Mouse (Mus musculus): Measurements from ENCODE around the gene Zscan25. TPM values are rescaled to one million over a fixed set of nuclear protein-coding genes. Genes with fewer than 3 reads are reported as not detected.
"Not testable (repeated sequence)": the region's sequence is repeated elsewhere in the genome, so short reads cannot be mapped to it uniquely, and the experiment has no call there.

The Zscan25 gene
- under 1 TPM; 0.37 to 0.45 TPM for polyA plus RNA-seq (2017; shearing (Covaris generic))

DNA sequence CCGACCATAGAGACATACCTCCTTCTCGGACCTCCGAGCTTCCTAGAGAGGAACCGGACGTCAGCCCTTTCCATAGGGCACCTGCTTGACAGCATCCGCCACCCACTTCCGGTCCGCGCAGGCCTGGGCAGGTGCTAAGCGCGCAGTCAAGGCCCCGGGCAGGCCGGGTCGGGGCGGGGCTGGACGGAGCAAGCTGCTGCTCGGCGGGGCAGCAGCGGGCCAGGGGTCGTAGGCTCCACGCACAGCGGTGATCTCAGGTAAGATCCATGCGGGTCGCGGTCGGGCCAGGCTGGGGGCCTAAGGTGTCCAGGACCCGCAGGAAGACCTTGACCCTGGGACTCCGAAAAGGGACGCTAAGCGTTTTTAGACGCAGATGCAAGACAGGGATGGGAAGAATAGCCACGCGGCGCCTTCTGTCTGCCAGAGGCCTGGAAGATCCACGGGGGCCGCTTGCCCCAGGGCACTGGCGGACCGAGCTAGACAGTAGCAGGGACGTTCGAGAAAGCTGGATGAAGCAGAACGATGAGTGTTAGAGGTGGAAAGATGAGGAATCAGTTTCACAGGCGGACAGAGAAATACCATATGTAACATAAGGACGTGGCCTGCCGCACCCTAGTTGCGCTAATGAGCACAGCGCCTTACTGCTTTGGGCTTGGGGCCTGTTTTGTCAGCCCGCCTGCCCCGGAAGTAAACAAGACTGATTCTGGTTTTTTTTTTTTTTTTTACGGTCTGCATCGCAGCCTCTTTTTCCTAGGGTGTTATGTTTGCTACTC is at the start of gene Zscan25:
Gene Zscan25 (plus strand): TSS at position 130 of the 773 bp plus-strand sequence.
- peak; percentile 95 for ATAC-seq

DNA sequence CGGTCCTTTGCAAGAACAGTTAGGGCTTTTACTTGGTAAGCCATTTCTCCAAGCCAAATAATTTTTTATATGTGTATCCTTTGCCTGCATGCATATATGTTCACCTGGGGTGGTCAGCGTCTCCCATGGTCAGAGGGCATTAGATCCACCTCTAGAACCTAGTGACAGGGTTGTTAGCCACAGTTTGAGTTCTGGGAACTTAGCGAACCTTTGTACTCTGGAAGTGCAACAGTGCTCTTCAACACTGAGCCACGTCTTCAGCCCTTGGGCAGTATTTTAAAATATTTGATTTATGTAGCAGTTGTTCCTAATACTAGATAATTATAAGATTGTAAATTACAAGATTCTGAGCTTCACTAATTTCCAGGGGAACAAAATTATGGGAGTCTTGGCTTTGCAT is 49.7 kb upstream of the Zscan25 start:
- no peak for ATAC-seq

DNA sequence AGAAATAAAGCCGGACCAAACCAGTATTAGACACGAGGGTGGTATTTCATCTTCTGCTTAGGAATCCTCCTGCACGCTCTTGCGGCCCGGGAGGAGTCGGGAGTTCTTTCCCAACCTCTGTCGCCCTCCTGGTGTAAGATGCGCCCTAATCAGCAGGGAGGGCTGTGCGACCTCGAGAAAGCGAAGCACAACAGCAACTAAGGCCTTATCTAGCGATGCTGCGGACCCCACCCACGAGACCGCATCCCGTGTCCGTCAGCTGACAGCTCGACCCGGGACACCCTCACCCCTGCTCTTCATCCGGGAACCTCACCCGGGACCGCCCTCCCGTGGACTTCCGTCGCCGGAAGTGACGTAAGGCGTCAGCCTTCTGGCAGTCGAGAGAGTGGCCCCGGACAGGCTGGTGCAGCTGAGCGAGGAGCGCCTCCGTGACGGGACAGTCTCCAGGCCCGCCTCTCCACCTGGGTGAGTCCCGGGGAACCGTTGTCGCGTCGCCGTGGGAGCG is 48.9 kb upstream of the Zscan25 start, which contains the start of gene Zfp655:
Gene Zfp655 (plus strand): TSS at position 349 of the 505 bp plus-strand sequence.
- peak; percentile 92 for ATAC-seq

DNA sequence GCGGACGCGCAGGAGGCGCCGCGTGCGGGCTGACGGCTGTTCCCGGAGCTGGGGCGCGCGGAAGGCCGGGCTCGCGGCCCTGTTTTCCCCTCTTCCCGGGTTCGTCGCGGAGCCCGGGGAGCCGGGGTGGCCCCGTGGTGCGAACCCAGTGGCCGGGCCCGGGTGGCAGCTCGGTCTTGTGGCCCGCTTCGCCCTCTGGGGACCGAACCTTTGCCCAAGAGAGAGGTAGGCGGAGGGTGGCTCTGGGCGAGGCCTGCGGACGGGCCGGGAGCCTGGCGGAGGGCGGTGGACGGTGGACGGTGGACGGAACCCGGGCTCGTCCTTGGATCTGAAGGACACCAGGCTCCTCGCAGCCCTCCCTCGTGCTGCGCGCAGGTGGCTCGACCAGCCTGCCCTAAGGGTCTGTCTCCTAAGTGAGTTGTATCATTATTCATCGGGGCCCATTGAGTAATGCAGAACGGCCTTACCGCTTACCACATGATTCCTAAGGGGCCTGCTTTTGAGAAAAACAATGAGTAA is 48.3 kb upstream of the Zscan25 start:
- no peak for ATAC-seq

DNA sequence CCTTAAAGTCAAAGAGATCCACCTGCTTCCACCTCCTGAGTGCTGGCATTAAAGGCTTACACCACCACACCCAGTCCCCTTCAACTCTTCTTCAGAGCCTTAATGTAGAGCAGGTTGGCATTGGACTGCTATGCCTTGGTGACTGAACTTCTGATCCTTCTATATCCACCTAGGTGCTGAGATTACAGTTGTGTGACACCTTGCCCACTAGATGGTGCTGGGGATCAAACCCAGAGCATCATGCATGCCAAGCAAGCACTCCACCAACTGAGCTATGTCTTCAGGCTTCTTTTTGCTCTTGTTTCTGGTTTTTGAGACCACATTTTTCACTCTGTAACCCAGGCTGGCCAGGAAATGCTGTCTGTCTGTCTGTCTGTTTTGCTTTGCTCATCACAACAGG is 45.7 kb upstream of the Zscan25 start:
- no peak for ATAC-seq

DNA sequence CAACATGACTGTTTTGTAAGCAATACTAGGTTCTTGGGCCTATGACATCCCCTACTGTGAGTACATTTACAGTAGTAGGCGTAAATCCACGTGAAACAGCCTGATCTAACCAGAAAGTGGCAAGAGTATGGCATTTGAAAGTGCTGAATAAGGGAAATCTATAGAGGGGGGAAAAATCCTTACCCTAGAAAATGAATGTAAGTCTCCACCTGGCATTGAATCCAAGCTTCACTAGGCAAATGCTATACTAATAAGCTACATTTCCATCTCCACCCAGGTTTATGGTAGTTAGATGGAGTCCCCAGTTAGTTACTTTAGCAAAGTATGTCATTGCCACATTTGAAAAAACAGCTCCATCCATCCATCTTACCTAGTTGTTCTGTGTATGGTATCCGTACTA is 30.8 kb upstream of the Zscan25 start:
- ATAC-seq = no peak

DNA sequence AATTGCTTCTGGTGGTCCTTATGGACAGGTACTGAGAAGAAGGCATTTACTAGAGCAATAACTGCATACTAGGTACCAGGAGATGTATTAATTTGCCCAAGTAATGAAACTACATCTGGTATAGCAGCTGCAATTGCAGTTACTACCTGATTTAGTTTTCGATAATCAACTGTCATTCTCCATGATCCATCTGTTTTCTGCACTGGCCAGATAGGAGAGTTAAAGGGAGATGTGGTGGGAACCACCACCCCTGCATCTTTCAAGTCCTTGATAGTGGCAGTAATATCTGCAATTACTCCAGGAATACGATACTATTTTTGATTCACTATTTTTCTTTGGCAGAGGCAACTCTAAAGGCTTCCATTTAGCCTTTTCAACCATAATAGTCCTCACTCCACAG is 6.7 kb upstream of the Zscan25 start:
- not testable (repeated sequence) for ATAC-seq

DNA sequence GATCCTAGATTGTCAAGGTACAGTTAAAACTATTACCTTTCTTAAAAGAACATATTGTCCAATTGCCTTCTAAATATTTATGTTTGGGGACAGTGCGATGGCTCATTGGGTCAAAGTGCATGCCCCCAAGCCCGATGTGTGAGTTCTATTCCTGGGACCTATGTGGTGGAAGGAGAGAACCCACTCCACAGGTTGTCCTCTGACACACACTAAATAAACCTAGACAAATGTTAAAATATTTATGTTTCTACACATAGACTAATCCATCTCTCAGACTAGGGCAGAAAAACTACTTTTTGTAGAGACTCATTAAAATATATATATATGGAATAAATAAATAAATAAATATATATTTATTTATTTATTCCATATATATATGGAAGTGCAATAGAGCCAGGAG is 352 bp upstream of the Zscan25 start:
- ATAC-seq = peak; percentile 16

DNA sequence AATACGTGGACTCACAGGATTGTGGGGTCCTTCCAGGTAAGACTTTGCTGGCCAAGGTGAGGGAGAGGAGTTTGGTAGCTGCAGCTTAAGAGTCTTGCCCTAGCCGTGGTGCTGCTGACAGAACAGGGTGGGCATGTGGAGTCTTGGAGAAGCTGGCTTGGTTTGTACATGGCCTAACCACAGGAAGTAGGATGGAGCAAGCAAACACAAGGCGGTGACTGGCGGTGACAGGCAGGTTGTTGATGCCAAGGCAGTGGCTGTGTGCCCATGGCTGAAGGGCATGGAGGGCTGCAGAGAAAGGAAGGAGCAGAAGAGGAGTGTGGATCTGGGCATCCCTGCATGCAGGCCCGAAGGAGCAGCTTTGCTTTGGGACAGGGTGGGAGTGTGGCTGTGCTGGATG is 8.1 kb downstream of the Zscan25 start:
- no peak for ATAC-seq

DNA sequence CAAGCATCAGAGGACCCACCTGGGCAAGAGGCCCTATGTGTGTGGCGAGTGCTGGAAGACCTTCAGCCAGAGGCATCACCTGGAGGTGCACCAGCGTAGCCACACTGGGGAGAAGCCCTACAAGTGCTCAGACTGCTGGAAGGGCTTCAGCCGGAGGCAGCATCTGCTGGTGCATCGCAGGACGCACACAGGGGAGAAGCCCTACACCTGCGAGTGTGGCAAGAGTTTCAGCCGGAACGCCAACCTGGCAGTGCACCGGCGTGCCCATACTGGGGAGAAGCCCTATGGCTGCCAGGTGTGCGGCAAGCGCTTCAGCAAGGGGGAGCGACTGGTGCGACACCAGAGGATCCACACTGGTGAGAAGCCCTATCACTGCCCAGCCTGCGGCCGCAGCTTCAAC is 10.4 kb downstream of the Zscan25 start:
- no peak for ATAC-seq

DNA sequence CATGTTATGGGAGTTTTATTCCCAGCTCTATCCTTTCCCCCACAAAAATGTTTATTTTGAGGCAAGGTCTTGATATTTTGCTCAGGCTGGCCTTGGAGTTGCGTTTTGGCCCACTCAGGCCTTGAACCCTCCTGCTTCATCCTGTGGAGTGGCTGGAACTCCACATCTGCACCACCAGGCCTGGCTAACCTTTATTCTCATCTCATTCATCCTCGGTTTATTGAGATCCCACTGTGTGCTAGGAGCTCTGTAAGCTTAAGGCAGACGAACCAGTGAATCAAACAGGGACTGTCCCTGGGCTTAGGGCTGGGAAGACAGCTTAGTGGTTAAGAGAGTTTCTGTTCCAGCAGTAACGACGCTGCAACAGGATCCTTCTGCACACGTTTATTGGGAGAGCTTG is 12.1 kb downstream of the Zscan25 start:
- ATAC-seq = no peak

DNA sequence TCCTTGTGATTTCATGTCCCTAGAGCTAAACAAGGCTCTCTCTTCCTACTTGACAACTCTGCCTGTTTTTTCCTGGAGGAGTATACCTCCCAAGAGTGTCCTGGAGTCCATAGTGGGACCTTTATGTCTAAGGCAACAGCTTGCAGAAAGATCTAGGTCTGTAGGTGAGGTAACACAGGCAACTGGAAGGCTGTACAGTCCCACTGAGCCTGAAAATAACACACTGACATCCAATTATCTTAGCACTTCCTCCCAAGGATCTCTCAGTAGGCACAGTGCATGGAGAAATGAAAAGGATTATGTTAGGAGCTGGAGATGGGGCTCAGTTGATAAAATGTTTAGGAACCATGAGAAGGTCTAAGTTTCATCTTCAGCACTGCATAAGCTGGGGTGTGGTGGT is 20.2 kb downstream of the Zscan25 start:
- ATAC-seq = no peak

DNA sequence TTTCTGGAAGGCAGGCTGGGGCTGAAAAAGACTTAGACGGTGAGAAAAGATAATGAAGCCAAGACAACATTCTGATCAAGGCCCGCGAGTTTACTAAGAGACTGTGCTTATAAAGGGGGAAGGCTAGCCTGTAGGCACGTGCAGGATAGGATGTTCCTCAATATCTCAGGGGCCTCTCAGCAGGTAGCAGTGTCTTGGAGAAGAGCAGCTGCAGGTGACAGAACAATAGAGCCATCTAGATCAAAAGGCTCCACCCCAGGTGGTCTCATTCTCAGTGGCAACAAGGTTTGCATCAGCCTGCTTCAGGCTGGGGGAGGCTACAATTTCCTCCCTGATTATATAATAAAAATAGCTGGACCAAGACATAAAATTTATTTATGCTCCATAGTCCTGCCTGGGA is 21.5 kb downstream of the Zscan25 start:
- not testable (repeated sequence) for ATAC-seq

DNA sequence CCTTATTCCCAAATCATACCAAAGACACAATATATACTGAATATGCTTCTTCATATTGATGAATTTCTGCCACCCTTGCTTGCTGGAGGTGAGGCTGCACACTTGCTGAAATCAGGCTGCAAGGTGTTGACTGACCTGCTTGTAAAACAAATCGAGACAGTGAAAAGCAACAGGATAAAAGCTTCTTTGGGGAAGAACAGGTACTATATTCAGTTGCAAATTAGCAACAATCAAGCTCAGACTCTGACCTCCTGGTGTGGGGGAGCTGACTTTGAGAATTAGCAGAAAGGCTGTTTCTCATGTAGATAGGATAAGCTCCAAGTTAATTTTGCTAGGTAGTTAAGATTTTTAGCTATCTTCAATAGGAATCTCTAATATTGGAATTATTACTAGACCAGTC is 22.1 kb downstream of the Zscan25 start:
- no peak for ATAC-seq

DNA sequence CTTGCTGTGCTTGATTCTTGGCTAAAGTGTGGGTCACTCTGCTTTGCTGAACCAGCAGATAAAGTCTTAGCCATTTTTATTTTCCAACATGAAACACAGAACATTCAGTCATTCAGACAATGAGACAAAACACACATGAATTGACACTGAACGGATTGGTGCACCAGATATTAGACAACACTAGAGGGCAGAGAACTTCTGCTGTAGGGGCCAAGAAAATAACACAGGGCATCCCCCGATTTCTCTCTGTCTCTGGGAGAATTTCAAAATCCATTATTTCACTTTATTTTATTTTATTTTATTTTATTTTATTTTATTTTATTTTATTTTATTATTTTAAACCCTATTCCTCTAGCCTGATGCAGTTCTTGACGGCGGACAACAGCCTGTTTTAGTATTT is 26.7 kb downstream of the Zscan25 start:
- ATAC-seq = not testable (repeated sequence)

DNA sequence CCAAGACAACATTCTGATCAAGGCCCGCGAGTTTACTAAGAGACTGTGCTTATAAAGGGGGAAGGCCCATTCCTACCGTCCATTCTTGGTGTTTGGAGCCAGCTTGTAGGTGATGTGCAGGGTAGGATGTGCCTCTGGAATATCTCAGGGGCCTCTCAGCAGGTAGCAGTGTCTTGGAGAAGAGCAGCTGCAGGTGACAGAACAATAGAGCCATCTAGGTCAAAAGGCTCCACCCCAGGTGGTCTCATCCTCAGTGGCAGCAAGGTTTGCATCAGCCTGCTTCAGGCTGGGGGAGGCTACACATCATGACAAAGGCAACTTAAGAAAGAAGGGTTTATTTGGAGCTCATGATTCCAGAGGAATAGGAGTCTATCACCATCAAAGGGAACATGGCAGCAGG is 27.5 kb downstream of the Zscan25 start:
- not testable (repeated sequence) for ATAC-seq

DNA sequence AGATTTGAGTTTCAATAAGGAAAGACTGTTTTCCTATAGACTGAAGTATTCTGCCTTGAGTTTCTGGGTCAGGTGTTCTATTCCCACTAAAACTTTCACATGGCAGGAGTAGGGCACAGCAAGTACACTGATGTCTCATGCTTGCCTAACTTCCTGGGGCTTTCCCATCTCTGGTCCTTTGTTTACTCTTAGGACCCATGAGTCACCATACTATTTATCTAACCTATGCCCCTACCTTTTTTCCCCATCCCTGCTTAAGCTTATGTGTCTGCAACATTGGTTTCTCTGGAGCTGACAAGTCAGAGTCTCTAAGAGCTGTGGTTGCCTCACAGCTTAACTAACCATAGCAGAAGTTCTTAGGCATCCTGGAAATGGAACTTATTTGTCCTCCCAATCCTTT is 33.5 kb downstream of the Zscan25 start:
- ATAC-seq = no peak

DNA sequence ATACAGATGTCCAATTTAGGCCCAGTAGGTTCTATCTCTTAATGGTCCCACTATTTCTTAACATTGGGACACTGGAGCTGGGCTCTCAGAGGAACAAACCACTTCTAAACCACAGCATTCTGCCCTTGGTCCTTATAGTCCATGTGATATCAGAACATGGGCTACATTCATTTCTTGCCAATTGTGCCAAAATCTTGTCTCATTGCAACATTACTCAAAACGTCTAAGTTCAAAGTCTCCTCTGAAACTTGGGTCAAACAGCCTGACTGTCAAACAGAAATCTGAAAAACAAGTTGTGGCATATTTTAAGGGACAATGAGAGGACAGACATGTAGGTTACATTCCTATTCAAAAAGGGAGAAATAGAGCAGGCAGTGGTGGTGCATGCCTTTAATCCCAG is 36.8 kb downstream of the Zscan25 start:
- ATAC-seq = no peak

DNA sequence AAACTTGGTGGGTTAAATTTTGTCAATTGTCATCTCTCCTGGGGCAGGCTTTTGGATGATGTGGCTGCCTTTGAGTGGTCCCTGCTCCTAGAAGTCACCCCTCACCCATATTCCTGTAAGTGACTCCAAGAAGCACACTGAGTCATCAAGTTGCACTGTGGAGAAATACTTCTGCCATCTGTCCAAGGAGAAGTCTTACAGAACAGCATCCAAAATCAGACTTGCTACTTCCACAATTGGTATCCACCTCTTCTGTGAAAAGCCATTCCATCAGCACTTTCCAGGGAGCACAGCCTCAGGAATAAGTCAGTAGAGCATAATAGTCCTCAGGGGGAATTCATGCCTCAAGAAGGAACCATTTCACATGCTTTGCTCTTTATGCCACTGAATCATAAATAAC is 58.5 kb downstream of the Zscan25 start:
- ATAC-seq = not testable (repeated sequence)

Other genes with a start within 250 kb of the Zscan25 start
- gene Gm4871, start 247.7 kb upstream of the Zscan25 start, polyA plus RNA-seq (2017; shearing (Covaris generic)) = not detected
- gene 1700018F24Rik, start 237.5 kb upstream of the Zscan25 start, polyA plus RNA-seq (2017; shearing (Covaris generic)) = not detected
- 10 to 100 TPM; 84.8 to 96.6 TPM for gene Arpc1a, start 196.7 kb upstream of the Zscan25 start, polyA plus RNA-seq (2017; shearing (Covaris generic))
- gene Kpna7, start 196.5 kb upstream of the Zscan25 start, polyA plus RNA-seq (2017; shearing (Covaris generic)) = not detected
- gene Arpc1b, start 166.3 kb upstream of the Zscan25 start, polyA plus RNA-seq (2017; shearing (Covaris generic)) = 1,000 to 10,000 TPM in 1 of 2 experiments, 100 to 1,000 TPM in 1; 727 to 1,112 TPM
- 10 to 100 TPM; 32.2 to 41.5 TPM for gene Pdap1, start 140.3 kb upstream of the Zscan25 start, polyA plus RNA-seq (2017; shearing (Covaris generic))
- gene Bud31, start 140.1 kb upstream of the Zscan25 start, polyA plus RNA-seq (2017; shearing (Covaris generic)) = 100 to 1,000 TPM; 107 to 118 TPM
- gene Ptcd1, start 113.4 kb upstream of the Zscan25 start, polyA plus RNA-seq (2017; shearing (Covaris generic)) = 10 to 100 TPM in 1 of 2 experiments, 1 to 10 TPM in 1; 7.0 to 18.0 TPM
- 10 to 100 TPM; 13.7 to 17.7 TPM for gene Cpsf4, start 113.3 kb upstream of the Zscan25 start, polyA plus RNA-seq (2017; shearing (Covaris generic))
- 100 to 1,000 TPM; 418 to 445 TPM for gene Atp5j2, start 88.4 kb upstream of the Zscan25 start, polyA plus RNA-seq (2017; shearing (Covaris generic))
- gene Zkscan14, start 78.6 kb upstream of the Zscan25 start, polyA plus RNA-seq (2017; shearing (Covaris generic)) = 10 to 100 TPM; 16.7 to 20.3 TPM
- gene Zkscan5, start 75.9 kb upstream of the Zscan25 start, polyA plus RNA-seq (2017; shearing (Covaris generic)) = 1 to 10 TPM; 4.8 to 6.0 TPM
- gene Zfp655, start 48.8 kb upstream of the Zscan25 start, polyA plus RNA-seq (2017; shearing (Covaris generic)) = 10 to 100 TPM; 59.5 to 61.1 TPM
- not detected for gene Cyp3a57, start 64.8 kb downstream of the Zscan25 start, polyA plus RNA-seq (2017; shearing (Covaris generic))
- not detected for gene Cyp3a16, start 189.2 kb downstream of the Zscan25 start, polyA plus RNA-seq (2017; shearing (Covaris generic))

Data from activated CD4-positive, CD25-positive, alpha-beta regulatory T cell, adult 4 months (primary cell).